Mouse (Mus musculus) cerebellum, postnatal 36 days (tissue): Measurements from ENCODE around the gene Pde10a.

Experiments used
- DNase-seq, 2 experiments: peaks; one replicate each; pipeline ENCODE4 v3.0.0; 2021 to 2022; ENCODE audit warnings: mixed read lengths in 2 of 2

The Pde10a gene

GRCm38 (mm10) chr17:8801083-8801854 lies 276.1 kb downstream of the Pde10a start:
- DNase-seq = peak; percentile 35 to 46

DNA sequence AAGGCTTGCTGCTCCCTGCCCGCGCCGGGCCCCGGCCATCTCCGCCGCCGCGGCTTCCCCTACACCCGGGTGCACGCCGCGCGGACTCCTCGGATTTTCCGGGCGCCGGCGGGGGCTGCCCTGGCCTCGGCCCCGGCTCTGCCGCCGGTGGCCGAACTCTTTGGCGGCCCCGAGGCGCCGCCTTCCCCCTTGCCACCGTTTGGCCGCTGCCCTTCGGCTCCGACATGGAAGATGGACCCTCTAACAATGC lies 276.6 kb downstream of the Pde10a start:
- DNase-seq = no peak

DNA sequence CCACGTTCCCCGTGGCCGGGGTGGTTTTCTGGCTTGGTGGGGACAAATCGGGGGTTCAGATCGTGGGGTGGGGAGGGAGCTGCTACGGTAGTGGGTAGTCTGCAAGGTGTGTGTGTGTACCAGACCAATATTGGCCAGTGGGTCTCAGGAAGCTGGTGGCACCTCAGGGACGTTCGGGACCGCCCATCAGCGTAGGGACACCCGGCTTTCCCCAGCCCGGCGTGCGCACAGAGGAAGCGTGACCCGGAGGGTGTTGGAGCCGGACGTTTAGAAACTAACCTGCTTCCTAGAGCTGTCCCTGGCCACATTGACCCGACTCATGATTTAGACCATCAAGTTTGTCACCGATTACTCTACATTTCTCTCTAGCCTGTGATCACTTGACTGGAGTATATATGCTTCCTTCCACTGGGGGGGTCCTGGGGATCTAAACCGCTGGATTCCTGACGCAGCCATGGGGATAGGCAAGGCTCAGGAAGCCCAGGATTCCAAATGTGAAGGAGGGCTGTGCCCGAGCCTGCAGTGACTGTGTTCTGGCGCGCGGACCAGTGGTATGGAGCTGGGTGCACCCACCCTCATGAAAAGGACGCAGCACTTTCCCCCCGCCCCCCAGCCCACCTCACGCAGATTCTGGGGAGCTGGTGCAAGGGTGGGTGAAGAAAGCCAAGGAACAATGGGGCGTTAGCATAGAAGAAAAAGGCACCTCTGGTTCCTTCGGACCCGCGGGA lies 277.2 kb downstream of the Pde10a start:
- no peak for DNase-seq

DNA sequence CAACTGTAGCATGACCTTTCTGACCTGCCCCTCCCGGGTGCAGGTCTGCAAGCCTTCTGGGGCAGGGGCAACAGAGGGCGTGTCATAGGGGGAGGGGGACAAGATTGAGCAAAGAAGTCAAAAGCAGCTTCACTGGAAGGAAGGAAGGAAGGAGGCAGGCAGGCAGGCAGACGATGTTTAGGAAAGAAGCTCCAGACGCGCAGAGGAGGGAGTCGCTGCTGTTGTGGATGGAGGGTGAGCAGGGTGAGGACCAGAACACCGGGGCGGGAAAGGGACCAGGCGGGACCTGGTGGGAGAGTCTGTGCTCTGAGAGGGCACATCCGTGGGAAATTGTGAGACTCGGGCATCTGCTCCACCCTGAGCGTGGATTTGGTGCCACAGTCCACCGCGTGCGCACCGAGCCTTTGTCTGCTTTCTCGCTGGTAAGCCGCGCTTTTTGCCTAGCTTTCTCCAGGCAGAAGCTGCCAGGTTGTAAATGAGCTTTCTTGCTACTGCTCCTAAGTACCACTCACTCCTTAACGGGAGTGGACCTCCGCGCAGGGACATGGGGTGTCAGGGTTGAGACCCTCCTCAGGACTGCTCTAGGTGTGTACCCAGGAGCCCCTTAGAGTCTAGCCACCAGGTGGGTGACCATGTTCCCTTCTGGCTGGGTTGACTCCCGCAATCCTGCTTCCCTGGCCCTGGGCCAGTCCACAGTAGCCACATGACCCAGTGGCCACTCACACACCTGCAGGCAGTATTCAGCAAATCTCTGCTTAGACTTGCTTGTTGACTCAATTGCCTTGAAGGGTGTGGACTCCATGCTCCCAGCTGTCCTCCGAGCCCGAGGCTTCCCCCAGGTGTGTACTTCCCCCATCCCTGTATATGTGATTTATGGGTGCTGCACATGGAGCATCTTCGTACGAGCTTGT lies 278.0 kb downstream of the Pde10a start:
- DNase-seq = no peak

- DNase-seq = no peak
Observed at GRCm38 (mm10) chr17:8807345-8807744, 282.2 kb downstream of the Pde10a start.

DNA sequence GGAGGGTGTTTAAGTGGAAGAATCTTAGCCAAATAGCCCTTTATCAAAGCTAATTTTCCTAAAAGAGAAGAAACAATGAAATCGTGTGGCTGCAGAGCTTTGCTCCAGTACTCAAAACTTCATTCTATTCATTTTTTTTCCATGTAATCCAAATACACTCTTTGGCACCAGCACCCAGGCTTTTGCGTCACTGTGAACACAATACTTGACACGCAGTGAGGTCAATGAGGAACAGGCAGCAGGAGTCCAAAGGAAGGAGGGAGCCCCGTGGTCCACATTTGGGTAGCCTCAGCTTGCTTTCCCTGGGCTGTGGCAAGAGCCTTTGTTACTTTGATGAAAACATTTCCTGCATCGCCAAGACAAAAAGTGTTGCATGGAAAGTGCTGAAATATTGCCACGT lies 284.6 kb downstream of the Pde10a start:
- DNase-seq = no peak

- no peak for DNase-seq
Observed at GRCm38 (mm10) chr17:8810201-8810600, 285.0 kb downstream of the Pde10a start.

DNA sequence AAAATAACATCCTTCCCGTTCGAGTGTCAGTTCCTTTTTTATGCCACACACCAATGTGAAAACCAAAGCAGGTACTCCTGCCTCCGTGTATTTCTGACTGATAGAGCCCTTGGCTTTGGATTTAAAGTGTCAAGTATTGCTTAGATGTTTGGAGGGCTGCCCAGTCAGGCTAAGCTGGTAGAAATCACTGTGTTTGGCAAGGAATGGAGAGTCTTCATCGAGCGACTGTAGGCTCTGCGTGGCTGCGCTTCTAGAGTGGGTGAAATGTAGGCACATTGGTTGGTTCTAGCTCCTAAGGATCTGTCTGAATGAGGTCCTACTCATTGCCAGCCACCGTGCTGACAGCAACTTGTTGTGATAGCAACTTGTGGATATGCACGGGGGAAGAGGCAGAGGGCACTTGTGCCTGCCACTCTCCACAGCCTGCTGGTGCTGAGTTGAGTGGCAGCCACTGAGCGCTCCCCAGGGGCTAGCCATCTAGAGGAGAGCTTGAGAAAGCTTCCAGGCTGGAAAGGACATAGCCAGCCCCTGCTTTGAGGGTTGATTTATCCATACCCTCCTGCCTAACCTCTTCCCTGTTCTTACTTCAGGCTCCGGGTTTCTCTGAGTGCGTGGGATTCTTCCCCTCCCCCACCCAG lies 287.2 kb downstream of the Pde10a start:
- DNase-seq = peak in 1 of 2 experiments; percentile 42

DNA sequence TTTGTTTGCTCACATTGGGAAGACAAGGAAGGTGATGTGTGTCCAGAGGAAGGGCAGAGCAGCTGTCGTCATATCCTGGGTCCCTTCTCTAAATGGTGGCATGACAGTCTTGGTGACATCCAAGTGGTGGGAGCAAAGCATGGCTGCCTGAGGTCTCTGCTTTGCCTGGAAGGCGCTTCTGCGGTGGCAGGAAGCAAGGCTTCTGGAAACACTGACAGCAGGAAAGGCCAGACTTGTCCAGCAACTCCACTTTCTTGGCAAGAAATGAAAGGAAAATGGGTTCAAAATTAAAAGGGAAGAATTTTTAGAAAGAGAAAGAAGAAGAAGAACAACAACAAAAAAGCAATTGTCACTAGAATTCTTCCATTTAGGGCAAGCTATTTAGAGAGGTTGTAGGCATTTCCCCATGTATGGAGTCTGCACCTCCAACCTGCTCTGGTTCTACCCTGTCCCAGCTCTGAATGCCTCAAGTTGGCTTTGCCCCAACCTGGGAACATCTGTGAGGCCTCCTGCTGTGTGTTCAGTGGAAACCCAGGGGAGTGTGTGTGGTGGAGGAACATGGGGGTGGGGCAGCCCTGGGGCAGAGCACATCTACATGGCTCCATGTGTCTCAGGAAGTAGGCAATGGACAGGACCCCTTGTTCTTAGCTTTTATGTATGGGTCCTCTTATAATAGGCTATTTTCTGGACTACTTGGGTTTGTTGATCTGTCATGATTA lies 288.8 kb downstream of the Pde10a start:
- no peak for DNase-seq

- DNase-seq = no peak
Observed at GRCm38 (mm10) chr17:8815376-8815775, 290.2 kb downstream of the Pde10a start.

- peak in 1 of 2 experiments; percentile 50 for DNase-seq
Observed at GRCm38 (mm10) chr17:8815864-8816263, 290.7 kb downstream of the Pde10a start.

DNA sequence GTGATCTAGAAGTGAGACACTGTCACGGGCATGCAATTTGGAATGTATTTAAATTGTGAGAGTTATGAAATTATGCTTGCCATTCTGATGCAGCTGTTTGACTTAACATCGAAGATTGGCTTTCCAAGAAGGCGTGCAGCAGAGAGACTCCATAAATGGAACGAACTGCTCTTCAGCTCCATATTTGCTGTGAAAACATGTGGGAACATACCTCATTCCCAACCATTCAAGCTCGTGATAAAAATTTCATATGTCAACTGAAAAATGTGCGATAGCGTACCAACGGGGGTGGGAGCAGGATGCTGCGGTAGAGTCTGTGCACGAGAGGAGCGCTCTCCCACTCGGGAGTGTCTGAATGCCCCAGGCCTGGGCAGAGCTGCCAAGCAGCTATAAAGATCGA lies 293.5 kb downstream of the Pde10a start:
- no peak for DNase-seq

DNA sequence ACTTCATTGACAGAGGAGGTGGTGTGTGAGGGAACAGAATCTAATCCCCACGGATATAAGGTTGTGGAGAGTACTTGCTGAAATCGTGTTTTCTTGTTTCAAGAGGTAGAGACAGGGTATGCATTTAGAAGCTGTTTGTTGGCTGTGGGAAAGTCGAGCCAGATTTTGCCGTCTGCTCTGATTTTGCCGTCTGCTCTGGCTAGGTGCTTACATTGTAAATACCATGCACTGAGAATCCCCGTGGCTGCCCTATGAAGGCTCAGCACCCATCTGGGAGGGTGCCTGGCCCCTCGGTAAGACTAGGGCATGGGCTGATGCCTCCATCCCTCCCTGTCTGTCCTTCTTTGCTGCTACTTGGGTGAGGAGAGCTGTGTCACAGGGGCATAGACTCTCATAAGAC lies 298.4 kb downstream of the Pde10a start:
- no peak for DNase-seq

DNA sequence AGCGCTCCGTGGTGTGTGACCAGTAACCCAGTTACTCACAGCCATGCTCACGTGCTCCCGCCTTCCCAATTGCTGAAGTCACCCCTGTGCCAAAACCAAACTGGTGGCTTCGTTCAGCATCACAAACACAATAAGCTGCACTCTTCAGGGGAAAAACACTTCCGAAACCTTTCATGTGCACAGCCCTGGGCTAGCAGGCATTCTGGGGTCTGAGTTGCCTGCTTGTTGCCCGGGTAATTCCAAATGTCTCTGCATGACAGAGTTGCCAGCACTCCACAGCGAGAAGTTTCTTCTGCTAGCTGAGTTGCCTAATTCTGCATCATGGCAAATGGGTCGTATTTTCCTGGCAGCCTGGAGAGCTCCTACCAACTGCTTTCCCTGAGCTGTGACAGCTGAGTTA lies 302.0 kb downstream of the Pde10a start:
- no peak for DNase-seq

GRCm38 (mm10) chr17:8831001-8831400 lies 305.8 kb downstream of the Pde10a start:
- no peak for DNase-seq

DNA sequence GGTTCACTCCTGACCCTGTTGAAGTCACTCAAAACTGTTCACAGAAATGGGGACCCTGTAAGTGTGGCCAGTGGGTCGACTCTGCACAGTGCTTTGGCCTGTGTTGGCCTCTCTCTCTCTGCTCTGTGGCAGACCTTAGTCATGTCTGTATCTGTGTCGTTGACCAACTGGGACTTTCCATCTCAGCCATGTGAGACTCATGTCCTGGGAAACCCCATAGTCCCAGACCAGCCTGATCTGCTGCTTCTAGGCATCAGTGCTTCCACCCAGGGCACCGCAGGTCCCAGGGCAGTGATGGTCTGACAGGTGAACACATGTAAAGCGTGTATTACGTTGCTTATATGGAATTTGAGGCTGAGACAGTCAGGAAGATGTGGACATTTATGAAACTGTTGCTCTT lies 311.1 kb downstream of the Pde10a start:
- no peak for DNase-seq

DNA sequence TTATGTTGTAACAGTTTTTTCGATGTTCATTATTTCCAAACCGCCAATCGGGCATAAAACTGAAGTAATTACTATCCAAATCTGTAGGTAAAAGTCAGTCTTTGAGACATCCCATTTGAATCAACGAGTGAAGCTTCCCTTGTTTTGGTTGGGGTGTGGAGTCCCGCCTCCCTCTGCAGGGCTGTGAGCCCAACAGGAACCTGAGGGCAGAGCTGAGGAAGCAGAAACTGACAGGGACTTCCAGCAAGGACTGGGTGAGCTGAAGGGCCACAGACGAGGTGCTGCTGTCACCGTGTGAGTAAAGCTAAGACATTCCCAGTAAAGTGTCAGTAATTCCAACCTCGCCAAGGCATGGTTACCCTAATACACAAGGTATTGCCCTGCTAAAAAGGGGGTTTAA lies 313.1 kb downstream of the Pde10a start:
- no peak for DNase-seq

GRCm38 (mm10) chr17:8839237-8840011 lies 314.3 kb downstream of the Pde10a start:
- DNase-seq = no peak

DNA sequence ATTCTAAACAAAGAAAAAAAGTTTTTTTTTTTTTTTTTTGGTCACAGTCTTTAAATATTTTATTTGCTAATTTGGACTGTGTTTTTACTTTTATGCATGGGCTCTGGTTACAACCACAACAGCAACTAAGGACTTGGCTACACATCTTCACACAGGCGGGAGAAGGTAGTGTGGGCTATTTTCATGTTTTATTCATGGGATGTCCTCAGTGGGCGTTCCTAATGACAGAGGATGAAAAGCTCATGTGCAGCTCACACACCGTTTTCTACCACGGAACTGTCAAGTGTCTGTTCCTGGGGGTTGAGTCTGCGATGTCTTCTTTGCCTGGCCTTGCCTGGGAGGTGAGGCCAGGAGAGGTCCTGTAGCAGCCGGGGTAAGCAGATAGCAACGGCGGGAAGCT lies 315.9 kb downstream of the Pde10a start:
- no peak for DNase-seq

DNA sequence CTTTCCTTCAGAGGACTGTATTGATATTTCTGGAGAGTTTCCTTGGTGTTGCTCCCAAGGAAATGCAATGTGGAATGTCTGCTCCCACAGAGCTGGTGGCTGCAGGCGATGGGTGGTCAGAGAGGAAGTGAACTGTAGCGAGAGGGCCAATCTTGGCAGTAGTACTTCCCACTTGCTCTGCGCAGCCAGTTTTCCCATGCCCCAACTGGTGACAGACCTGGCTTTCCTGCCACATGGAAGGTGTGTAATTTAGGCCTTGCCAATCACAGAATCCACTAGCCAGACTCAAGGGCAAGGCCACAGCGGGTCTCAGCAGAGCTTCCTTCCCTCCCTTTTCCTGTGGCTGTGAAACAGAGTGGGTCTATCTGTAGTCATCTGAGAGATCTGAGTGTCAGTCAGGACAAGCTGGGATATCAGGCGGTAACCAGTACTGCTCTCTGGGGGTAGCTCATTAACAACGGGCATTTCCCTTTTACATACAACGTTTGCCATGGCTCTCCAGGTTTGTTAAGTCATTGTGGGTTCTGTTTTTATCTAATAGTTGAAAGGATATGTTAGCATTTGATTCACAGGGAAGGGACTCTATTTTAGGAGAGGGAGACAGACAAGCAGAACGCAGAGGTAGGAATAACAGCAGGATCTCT lies 316.8 kb downstream of the Pde10a start:
- peak; percentile 42 to 49 for DNase-seq

DNA sequence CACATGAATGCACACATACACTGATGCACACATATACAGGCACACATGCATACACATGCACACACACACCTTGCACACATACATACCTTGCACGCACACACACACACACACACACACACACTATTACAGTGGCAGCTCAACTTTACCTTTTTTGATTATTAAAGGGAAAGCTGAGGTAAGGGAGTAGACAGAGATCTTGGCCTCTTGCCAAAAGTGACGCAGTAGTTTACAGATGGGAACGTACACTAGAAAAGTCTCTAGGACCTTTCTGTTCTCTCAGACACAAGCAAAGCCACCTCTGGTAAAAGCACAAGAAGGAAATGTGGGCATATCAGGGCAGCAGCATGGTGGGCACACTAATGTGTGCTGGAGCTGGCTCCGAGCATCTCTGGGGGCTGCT lies 317.5 kb downstream of the Pde10a start:
- DNase-seq = no peak
